8 mouse cellular contexts compared by ENCODE assay signal in genomic region chr4:135203279-135203678, GRCm38 (mm10).
DNase-seq lines count a peak whose midpoint lies in the region; ATAC-seq and TF ChIP-seq lines count a peak whose summit lies in the region.

No protein-coding gene starts in this region.

- no peaks in the 10 kb centered on the region for H3K79me2 ChIP-seq in CH12.LX (replicated peaks; ENCODE audit: control insufficient read depth, extremely low read depth, insufficient read depth, poor library complexity, severe bottlenecking)

- WGBS in embryonic facial prominence, embryonic 10.5 days: 14% methylated on average over 14 of the region's 14 CpGs
- 2% methylated on average over 14 of the region's 14 CpGs for WGBS in liver, embryonic 12.5 days (ENCODE audit: insufficient replicate concordance)

- dilution Hi-C loops in CH12.LX (cut with MboI; ENCODE audit: extremely low pct_ligation_motif_present, extremely low pct_unique_long_range_greater_than_20kb, low sequenced_read_pairs): no loop called here

- in situ Hi-C loops in CH12.LX (cut with MboI; ENCODE audit: low pct_ligation_motif_present, low pct_unique_long_range_greater_than_20kb, low sequenced_read_pairs): loop anchor here (10.0 kb wide), 1 partner anchor 258 kb away; no protein-coding TSS in a partner anchor

- H3K27me3 ChIP-seq in CH12.LX (replicated peaks): no peaks in the 10 kb centered on the region
- peaks cover 68% of the 10 kb centered on the region for H3K27me3 ChIP-seq in embryonic facial prominence, embryonic 10.5 days (replicated peaks; ENCODE audit: low read depth, poor library complexity, severe bottlenecking)
- H3K27me3 ChIP-seq in liver, embryonic 12.5 days (replicated peaks): peaks cover 29% of the 10 kb centered on the region

- H3K27ac ChIP-seq in CH12.LX (ENCODE audit: insufficient read depth, low read depth): peak overlapping the region; percentile 67
- H3K27ac ChIP-seq in embryonic facial prominence, embryonic 10.5 days (replicated peaks): no peak overlapping the region
- H3K27ac ChIP-seq in liver, embryonic 12.5 days: no peak overlapping the region

- TF ChIP-seq EP300 in CH12.LX (IDR thresholded peaks at IDR 0.05; ENCODE audit: low read length): peak; percentile 90

- TF ChIP-seq CTCF in CH12.LX (conservative IDR thresholded peaks at IDR 0.05 in 1 of 2, IDR thresholded peaks at IDR 0.05 in 1 of 2; ENCODE audit: low read depth in 2 of 2, low read length in 2 of 2): no peak

- H3K4me1 ChIP-seq in CH12.LX (ENCODE audit: control insufficient read depth in 1 of 2, insufficient read depth in 2 of 2): peaks cover 17 to 34% of the 10 kb centered on the region in 2 experiments
- peaks cover 24% of the 10 kb centered on the region for H3K4me1 ChIP-seq in embryonic facial prominence, embryonic 10.5 days
- peaks cover 34% of the 10 kb centered on the region for H3K4me1 ChIP-seq in liver, embryonic 12.5 days

- peaks cover 4% of the 10 kb centered on the region for H3K9me3 ChIP-seq in CH12.LX (replicated peaks; ENCODE audit: low read length)
- H3K9me3 ChIP-seq in embryonic facial prominence, embryonic 10.5 days: no peaks in the 10 kb centered on the region
- H3K9me3 ChIP-seq in liver, embryonic 12.5 days (replicated peaks): no peaks in the 10 kb centered on the region

- peak overlapping the region; percentile 51; the same call in 1 of the 2 replicates for H3K9ac ChIP-seq in CH12.LX (ENCODE audit: insufficient read depth, low read depth)
- peak overlapping the region; percentile 22; the same call in 1 of the 2 replicates for H3K9ac ChIP-seq in liver, embryonic 12.5 days

- intact Hi-C loops in heart, postnatal 36 days (cut with DNase I): no loop called here
- intact Hi-C loops in left cerebral cortex, postnatal 14 days (cut with DNase I): loop anchor here (5.0 kb wide), 1 partner anchor 36 kb away; no protein-coding TSS in a partner anchor

- peak overlapping the region; percentile 89 for H3K4me2 ChIP-seq in CH12.LX (ENCODE audit: insufficient read depth, low read depth, poor library complexity, severe bottlenecking)
- peak overlapping the region; percentile 65 for H3K4me2 ChIP-seq in liver, embryonic 12.5 days

- no peaks in the 10 kb centered on the region for H3K36me3 ChIP-seq in CH12.LX (replicated peaks in 1 of 2; ENCODE audit: control insufficient read depth in 1 of 2, insufficient read depth in 1 of 2, low read length in 1 of 2)
- H3K36me3 ChIP-seq in embryonic facial prominence, embryonic 10.5 days (replicated peaks): no peaks in the 10 kb centered on the region
- H3K36me3 ChIP-seq in liver, embryonic 12.5 days: no peaks in the 10 kb centered on the region

- peak; percentile 24 for TF ChIP-seq RAD21 in CH12.LX (IDR thresholded peaks at IDR 0.05; ENCODE audit: low read depth, low read length)

- TF ChIP-seq POLR2A in CH12.LX (IDR thresholded peaks at IDR 0.05; ENCODE audit: low read depth, low read length): peak; percentile 46; the same call in 1 of the 2 replicates

- peak; percentile 98 for DNase-seq in CH12.LX (ENCODE audit: extremely low read depth)
- peak; percentile 25 for DNase-seq in embryonic facial prominence, embryonic 10.5 days (ENCODE audit: low spot score)
- peak; percentile 40 to 49 for DNase-seq in heart, postnatal 36 days
- peak; percentile 86 to 88 for DNase-seq in monocyte, adult 2 months (ENCODE audit: low read depth in 1 of 2, low spot score in 2 of 2)
- peak; percentile 65 for DNase-seq in thymus, postnatal 25 days
- DNase-seq in left cerebral cortex, postnatal 14 days (ENCODE audit: low spot score in 2 of 2): no peak
- DNase-seq in urinary bladder, postnatal 10 days (ENCODE audit: low spot score): no peak

- no peak overlapping the region for H3K4me3 ChIP-seq in CH12.LX (replicated peaks in 1 of 3; ENCODE audit: low read depth in 2 of 3, low read length in 2 of 3, poor library complexity in 1 of 3)
- H3K4me3 ChIP-seq in embryonic facial prominence, embryonic 10.5 days: peak overlapping the region; percentile 48
- H3K4me3 ChIP-seq in liver, embryonic 12.5 days: peak overlapping the region; percentile 42

- ATAC-seq in liver, embryonic 12.5 days: no peak

TF ChIP-seq in CH12.LX, 34 proteins besides CTCF, POLR2A, EP300 and RAD21:
- TF ChIP-seq MAZ (IDR thresholded peaks at IDR 0.05; ENCODE audit: low read depth, low read length): peak; percentile 96; the same call in 1 of the 2 replicates
- TF ChIP-seq CHD2 (IDR thresholded peaks at IDR 0.05; ENCODE audit: low read length): peak; percentile 91
- no peak for TF ChIP-seq CHD1 (IDR thresholded peaks at IDR 0.05; ENCODE audit: low read depth, low read length)
- no peak for TF ChIP-seq ZMIZ1 (IDR thresholded peaks at IDR 0.05; ENCODE audit: low read depth, low read length)
- TF ChIP-seq JUND (conservative IDR thresholded peaks at IDR 0.05; ENCODE audit: low read depth, low read length): peak; percentile 71
- TF ChIP-seq TCF12 (IDR thresholded peaks at IDR 0.05; ENCODE audit: low read depth, low read length): peak; percentile 92
- TF ChIP-seq NELFE (IDR thresholded peaks at IDR 0.05; ENCODE audit: low read depth, low read length): no peak
- 0 out of 2 replicates have a peak, but pooled peaks have one; percentile 33 for TF ChIP-seq NRF1 (IDR thresholded peaks at IDR 0.05; ENCODE audit: low read depth, low read length)
- peak; percentile 85 for TF ChIP-seq MXI1 (IDR thresholded peaks at IDR 0.05; ENCODE audit: low read depth, low read length)
- TF ChIP-seq BHLHE40 (IDR thresholded peaks at IDR 0.05; ENCODE audit: low read depth, low read length): peak; percentile 96
- TF ChIP-seq RCOR1 (conservative IDR thresholded peaks at IDR 0.05; ENCODE audit: low read depth, low read length): peak; percentile 94
- peak; percentile 93 for TF ChIP-seq MEF2A (IDR thresholded peaks at IDR 0.05; ENCODE audit: borderline replicate concordance, low read depth, low read length)
- TF ChIP-seq USF1 (IDR thresholded peaks at IDR 0.05; ENCODE audit: low read depth, low read length): no peak
- TF ChIP-seq JUN (IDR thresholded peaks at IDR 0.05; ENCODE audit: insufficient read depth, low read depth, low read length): peak; percentile 80
- TF ChIP-seq KAT2A (IDR thresholded peaks at IDR 0.05; ENCODE audit: insufficient replicate concordance, low read length): no peak
- peak; percentile 54 for TF ChIP-seq ELF1 (IDR thresholded peaks at IDR 0.05; ENCODE audit: low read depth, low read length)
- peak; percentile 86 for TF ChIP-seq SIN3A (IDR thresholded peaks at IDR 0.05; ENCODE audit: low read length)
- peak; percentile 97 for TF ChIP-seq ETS1 (conservative IDR thresholded peaks at IDR 0.05; ENCODE audit: low read depth, low read length)
- TF ChIP-seq MAX (IDR thresholded peaks at IDR 0.05; ENCODE audit: low read length): peak; percentile 81
- TF ChIP-seq SMC3 (IDR thresholded peaks at IDR 0.05; ENCODE audit: low read depth, low read length): peak; percentile 41; the same call in 1 of the 2 replicates
- TF ChIP-seq IRF4 (IDR thresholded peaks at IDR 0.05; ENCODE audit: low read depth, low read length): peak; percentile 98
- peak; percentile 68; the same call in 1 of the 2 replicates for TF ChIP-seq UBTF (IDR thresholded peaks at IDR 0.05; ENCODE audit: low read depth, low read length)
- 0 out of 2 replicates have a peak, but pooled peaks have one; percentile 28 for TF ChIP-seq HCFC1 (IDR thresholded peaks at IDR 0.05; ENCODE audit: low read depth, low read length)
- TF ChIP-seq MYC (IDR thresholded peaks at IDR 0.05; ENCODE audit: low read depth, low read length): peak; percentile 82
TF ChIP-seq in CH12.LX: peak in this region for 19.

Comparison
In these comparisons a context has a peak if more than half of its experiments do, and no peak if none do; other contexts are left out.
1. DNase-seq: peak in CH12.LX (single experiment), embryonic facial prominence, embryonic 10.5 days (single experiment), heart, postnatal 36 days (2 of 2), monocyte, adult 2 months (2 of 2) and thymus, postnatal 25 days (single experiment); none in left cerebral cortex, postnatal 14 days (0 of 2) and urinary bladder, postnatal 10 days (single experiment).
2. H3K4me3 ChIP-seq: peak in embryonic facial prominence, embryonic 10.5 days (single experiment) and liver, embryonic 12.5 days (single experiment); none in CH12.LX (0 of 3).